Mouse (Mus musculus): Measurements from ENCODE around the gene Spata7. TPM values are rescaled to one million over a fixed set of nuclear protein-coding genes. Genes with fewer than 3 reads are reported as not detected.
A peak's percentile ranks its signal among the peaks of the same experiment; 100 is the strongest.

Spata7 gene
- polyA plus RNA-seq (2015; fragmentation: Nextera tagmentation; extraction: Ambion mirVana), result 32.0 and 34.4 TPM in 2 replicates

DNA sequence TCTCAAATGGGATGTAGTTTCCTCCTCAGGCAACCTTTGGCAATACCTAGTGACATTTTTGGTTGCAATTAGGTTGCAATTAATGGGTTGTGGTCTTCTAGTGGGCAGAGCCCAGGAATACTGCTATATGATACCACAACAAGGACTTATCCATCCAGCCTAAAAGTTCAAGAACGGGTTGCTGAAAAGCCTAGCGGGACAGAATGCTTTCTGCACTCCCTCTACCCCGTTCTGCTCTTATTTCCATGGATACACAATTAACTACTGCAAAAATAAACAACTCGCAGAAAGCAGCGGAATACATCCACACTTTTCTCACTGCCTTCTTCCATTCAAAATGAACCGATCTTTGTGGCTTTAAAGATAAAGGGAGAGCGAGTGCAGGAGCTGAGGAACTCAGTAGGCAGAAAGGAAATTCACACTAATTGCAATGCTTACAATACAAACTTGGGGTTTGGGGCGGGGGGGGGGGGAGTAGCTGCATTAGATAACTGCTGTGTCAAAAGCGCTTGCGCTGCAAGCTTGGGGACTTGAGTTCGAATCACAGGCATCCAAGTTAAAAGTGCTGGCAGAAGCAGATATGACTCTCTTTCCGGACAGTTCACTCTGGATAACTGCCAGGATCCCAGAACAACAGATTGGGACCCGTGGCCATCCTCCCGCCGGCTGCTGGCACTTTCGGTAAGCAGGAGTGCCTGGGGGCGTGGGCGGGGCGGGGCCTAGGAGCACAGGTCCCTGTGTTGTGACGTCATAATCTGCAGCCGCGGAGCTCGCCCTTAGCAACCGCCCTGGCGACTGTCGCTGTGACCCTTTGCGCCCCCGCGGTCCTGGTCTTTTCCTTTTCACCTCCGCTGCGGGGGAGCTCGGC is at the start of gene Spata7:
Spata7 (plus strand) TSS at position 766 of the 868 bp plus-strand sequence.
- no peaks in the 10 kb centered on the region for H3K27me3 ChIP-seq (replicated peaks)
- H3K27ac ChIP-seq, result peak within 1 kb of the TSS; percentile 77
- 5% methylated on average over 32 of the region's 32 CpGs for WGBS
- H3K4me2 ChIP-seq, result peak within 1 kb of the TSS; percentile 61
- peaks cover 8% of the 10 kb centered on the region for H3K4me1 ChIP-seq
- H3K36me3 ChIP-seq (replicated peaks), result no peaks in the 10 kb centered on the region
- H3K9me3 ChIP-seq, result no peaks in the 10 kb centered on the region
- peak; percentile 94 for ATAC-seq (replicated peaks)
- peak within 1 kb of the TSS; percentile 74 for H3K9ac ChIP-seq
- H3K4me3 ChIP-seq, result peak within 1 kb of the TSS; percentile 86

DNA sequence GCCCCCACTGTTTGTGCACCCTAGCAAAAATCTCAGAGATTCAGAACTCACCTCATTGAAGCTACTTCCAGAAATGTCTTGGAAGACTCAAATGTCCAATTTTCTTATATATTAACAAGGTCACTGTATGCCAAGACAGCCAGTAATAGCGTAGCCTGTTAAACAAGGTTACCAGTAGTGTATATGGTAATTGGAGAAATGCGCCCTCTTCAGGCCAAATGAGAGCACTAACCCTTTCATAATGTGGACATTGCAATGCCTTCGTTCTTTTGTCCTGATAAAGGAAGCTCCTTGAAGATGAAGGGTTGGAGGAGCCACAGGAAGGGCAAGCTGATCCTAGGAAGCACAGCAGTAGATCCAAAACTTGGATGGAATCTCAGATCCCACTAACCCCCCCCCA is 42.7 kb upstream of the Spata7 start:
- no peak overlapping the region for H3K9ac ChIP-seq
- H3K9me3 ChIP-seq, result no peaks in the 10 kb centered on the region
- no peaks in the 10 kb centered on the region for H3K36me3 ChIP-seq (replicated peaks)
- H3K4me2 ChIP-seq, result no peak overlapping the region
- 37% methylated on average over 3 of the region's 3 CpGs for WGBS
- no peaks in the 10 kb centered on the region for H3K4me1 ChIP-seq
- no peak overlapping the region for H3K4me3 ChIP-seq
- H3K27me3 ChIP-seq (replicated peaks), result no peaks in the 10 kb centered on the region
- no peak overlapping the region for H3K27ac ChIP-seq
- no peak for ATAC-seq (replicated peaks)

DNA sequence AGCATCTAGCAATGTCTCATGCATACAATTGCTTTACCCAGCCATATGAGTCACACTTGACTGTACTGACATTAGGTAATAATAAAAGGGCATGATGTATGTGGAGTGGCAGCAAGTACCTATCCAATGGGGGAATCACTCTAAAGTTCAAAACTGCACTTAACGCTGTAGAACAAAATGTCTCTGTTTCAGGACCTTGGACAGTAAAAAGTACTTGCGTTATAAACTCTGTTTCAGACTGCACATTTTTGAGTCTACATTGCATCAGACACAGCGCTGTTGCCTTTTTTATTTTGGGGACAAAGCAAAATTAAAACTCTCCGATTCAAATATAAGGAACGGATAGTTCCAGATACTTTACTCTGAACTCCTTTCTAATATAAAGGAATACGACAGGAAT is 39.4 kb upstream of the Spata7 start:
- H3K27me3 ChIP-seq (replicated peaks), result no peaks in the 10 kb centered on the region
- no peak overlapping the region for H3K27ac ChIP-seq
- H3K4me2 ChIP-seq, result no peak overlapping the region
- no peak for ATAC-seq (replicated peaks)
- no peaks in the 10 kb centered on the region for H3K36me3 ChIP-seq (replicated peaks)
- no peaks in the 10 kb centered on the region for H3K4me1 ChIP-seq
- 74% methylated on average over 6 of the region's 6 CpGs for WGBS
- H3K4me3 ChIP-seq, result no peak overlapping the region
- no peaks in the 10 kb centered on the region for H3K9me3 ChIP-seq
- no peak overlapping the region for H3K9ac ChIP-seq

DNA sequence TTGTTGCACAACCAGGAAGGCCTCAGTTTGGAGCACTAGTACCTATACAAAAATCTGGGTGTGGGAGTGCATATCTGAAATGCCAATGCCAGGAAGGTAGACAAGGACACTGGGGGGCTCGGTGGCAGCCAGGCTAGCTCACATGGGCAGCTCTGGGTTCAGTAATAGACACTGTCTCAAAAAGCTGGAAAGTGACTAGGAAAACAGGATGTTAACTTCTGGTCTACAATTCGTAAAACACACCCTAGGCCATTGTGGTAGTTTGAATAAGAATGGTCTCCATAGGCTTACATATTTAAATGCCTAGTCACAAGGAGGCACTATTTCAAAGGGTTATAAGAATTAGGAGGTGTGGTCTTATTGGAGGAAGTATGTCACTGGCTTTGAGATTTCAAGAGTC is 36.9 kb upstream of the Spata7 start:
- 94% methylated on average over 2 of the region's 2 CpGs for WGBS
- no peak overlapping the region for H3K9ac ChIP-seq
- H3K36me3 ChIP-seq (replicated peaks), result no peaks in the 10 kb centered on the region
- no peaks in the 10 kb centered on the region for H3K9me3 ChIP-seq
- H3K4me1 ChIP-seq, result no peaks in the 10 kb centered on the region
- H3K4me3 ChIP-seq, result no peak overlapping the region
- H3K27ac ChIP-seq, result no peak overlapping the region
- ATAC-seq (replicated peaks), result no peak
- H3K4me2 ChIP-seq, result no peak overlapping the region
- no peaks in the 10 kb centered on the region for H3K27me3 ChIP-seq (replicated peaks)

DNA sequence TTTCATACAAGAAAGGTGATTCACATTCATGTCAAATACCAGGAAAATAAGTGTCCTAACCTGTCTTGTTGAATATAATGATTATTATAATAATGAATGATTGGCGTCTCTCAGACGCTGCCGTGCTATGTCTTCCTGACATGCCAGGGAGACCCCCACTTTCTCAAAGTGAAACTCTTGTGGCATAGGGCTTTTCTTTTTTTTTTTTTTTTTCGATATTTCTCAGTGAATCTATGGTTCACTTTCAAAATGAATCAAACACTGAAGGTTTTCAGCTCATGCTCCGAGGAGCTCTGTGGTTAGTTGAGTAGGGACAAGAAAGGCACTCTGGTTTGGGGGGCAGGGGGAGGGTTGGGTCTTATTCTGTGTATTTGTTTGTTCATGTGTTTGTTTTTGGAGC is 27.1 kb upstream of the Spata7 start:
- H3K36me3 ChIP-seq (replicated peaks), result no peaks in the 10 kb centered on the region
- H3K4me2 ChIP-seq, result no peak overlapping the region
- no peak for ATAC-seq (replicated peaks)
- H3K9ac ChIP-seq, result no peak overlapping the region
- peaks cover 3% of the 10 kb centered on the region; the same call in 1 of the 2 replicates for H3K9me3 ChIP-seq
- WGBS, result 92% methylated on average over 5 of the region's 5 CpGs
- H3K27me3 ChIP-seq (replicated peaks), result no peaks in the 10 kb centered on the region
- H3K4me3 ChIP-seq, result no peak overlapping the region
- no peak overlapping the region for H3K27ac ChIP-seq
- peaks cover 6% of the 10 kb centered on the region for H3K4me1 ChIP-seq

DNA sequence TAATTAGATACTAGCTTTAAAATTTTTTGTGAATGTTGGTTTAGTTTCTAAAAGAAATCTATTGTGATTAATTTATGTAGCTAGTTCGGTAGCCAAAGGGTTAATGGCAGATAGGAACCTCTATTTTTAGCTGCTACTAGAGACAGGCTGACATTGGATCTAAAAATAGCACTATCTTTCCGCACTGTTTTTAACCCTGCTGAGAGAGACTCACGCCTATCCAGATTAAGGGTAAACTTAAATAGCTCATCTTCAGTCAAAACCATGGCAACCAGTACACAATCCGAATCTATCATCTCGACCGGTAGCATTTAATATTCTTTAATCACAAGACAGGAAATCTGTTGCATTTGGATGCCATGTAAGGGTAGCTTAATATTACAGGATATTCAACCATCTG is 25.8 kb upstream of the Spata7 start:
- Histone ChIP-seq H3K4me3 (no peak overlapping the region), H3K4me1 (peaks cover 6% of the 10 kb centered on the region), H3K36me3 (replicated peaks) (no peaks in the 10 kb centered on the region), H3K4me2 (no peak overlapping the region), H3K27me3 (replicated peaks) (no peaks in the 10 kb centered on the region), H3K27ac (no peak overlapping the region), H3K9ac (no peak overlapping the region), H3K9me3 (peaks cover 3% of the 10 kb centered on the region; the same call in 1 of the 2 replicates)
- no peak; the same call in 1 of the 2 replicates for ATAC-seq (replicated peaks)
- WGBS, result 34% methylated on average over 6 of the region's 6 CpGs

DNA sequence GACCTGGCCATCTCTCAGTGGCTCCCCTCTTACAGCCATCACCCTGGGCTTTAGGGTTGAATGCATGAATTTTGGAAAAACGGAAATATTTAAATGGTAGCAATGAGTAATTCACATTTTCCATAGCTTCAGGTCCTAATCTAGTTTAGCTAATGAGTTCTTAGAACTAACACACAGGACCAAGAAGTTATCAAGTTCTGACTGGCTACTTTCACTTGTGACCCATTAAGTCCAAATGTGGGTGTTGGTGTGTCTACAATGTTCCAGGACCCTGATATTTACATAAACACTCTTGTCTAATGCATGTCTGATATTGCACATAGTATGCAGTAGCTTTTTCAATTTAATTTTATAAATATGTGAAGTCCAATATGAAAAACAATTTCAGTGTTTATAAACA is 22.7 kb upstream of the Spata7 start:
- Histone ChIP-seq H3K4me1 (peaks cover 6% of the 10 kb centered on the region), H3K27ac (no peak overlapping the region), H3K9ac (no peak overlapping the region), H3K4me3 (no peak overlapping the region), H3K4me2 (no peak overlapping the region), H3K27me3 (replicated peaks) (no peaks in the 10 kb centered on the region), H3K9me3 (no peaks in the 10 kb centered on the region), H3K36me3 (replicated peaks) (no peaks in the 10 kb centered on the region)
- WGBS, result 87% methylated on average over 1 of the region's 1 CpGs
- ATAC-seq (replicated peaks), result no peak

DNA sequence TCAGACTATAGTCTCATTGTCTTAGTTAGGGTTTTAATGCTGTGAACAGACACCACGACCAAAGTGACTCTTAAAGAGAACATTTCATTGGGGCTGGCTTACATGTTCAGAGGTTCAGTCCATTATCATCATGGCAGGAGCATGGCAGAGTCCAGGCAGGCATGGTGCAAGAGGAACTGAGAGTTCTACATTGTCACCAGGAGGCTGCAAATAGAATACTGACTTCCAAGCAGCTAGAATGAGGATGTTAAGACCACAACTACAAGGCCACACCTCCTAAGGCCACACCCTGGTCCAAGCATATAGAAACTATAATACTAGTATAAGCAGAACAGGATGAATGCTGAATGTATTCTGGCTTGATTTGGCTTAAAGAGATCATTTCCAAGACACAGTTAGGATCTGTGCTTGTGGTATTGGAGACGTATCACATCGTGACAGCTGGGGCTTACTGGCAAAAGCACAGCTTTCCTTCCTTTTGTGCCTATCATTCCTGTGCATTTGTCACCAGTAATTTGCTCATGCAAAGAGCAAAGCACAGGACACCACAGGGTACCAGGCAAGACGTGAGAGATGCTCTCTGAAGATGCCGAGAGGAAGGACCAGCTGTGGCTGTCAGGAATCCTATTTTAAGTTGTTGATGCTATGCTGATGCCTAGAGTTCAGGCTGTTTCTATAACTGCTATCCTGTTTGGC is 21.2 kb upstream of the Spata7 start:
- ATAC-seq (replicated peaks), result no peak
- H3K4me1 ChIP-seq, result peaks cover 3% of the 10 kb centered on the region
- no peaks in the 10 kb centered on the region for H3K9me3 ChIP-seq
- H3K4me2 ChIP-seq, result no peak overlapping the region
- H3K36me3 ChIP-seq (replicated peaks), result no peaks in the 10 kb centered on the region
- no peak overlapping the region for H3K4me3 ChIP-seq
- no peak overlapping the region for H3K9ac ChIP-seq
- no peak overlapping the region for H3K27ac ChIP-seq
- H3K27me3 ChIP-seq (replicated peaks), result no peaks in the 10 kb centered on the region
- 71% methylated on average over 5 of the region's 5 CpGs for WGBS

DNA sequence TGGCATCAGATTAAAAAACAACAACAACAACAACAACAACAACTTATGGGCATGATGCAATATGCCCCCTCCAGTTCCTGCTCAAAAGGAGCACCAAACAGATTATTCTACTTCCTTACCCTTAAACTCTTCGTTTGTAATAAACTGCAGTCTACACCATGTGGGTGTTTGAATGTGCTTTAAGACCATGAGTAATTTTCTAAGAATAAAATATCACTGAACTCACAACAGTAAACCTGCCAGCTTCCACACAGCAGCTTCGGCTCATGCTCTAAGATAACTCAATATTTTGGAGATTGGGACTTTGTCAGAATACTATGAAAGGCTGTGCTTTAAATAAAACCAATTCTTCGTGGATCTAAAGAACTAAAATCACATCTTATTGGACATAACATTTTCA is 17.6 kb upstream of the Spata7 start:
- Histone ChIP-seq H3K9ac (no peak overlapping the region), H3K9me3 (no peaks in the 10 kb centered on the region), H3K27ac (no peak overlapping the region), H3K4me1 (peaks cover 3% of the 10 kb centered on the region; the same call in 1 of the 2 replicates), H3K4me3 (no peak overlapping the region), H3K36me3 (replicated peaks) (no peaks in the 10 kb centered on the region), H3K27me3 (replicated peaks) (no peaks in the 10 kb centered on the region), H3K4me2 (no peak overlapping the region)
- ATAC-seq (replicated peaks), result no peak
- 81% methylated on average over 3 of the region's 3 CpGs for WGBS

DNA sequence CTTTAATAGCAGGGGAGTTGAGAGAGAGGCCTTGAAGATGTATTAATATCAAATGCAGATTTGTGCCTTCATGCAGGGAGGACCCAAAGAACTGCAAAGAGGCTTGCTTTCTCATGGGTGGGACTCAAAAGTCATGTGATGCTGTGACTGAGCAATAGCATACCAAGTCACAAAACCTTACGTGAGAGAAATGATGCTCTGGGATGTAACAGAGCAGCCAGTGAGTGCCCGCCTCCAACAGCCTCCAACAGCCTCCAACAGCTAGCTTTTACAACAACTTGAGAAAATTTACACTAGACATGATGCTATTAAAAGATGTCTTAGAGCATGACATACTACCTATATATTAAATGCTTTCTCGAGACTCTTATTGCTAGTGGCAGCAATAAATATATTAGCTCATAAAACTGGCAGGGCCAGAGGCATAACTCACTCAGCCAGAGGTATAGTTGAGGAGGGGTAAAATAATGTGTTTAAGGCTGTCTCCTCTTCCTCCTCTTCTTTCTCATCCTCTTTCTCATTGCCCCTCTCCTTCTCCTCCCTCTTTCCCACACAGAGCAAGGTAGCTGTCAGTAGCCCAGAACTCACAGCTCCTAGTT is 12.9 kb upstream of the Spata7 start:
- Histone ChIP-seq H3K27ac (no peak overlapping the region), H3K4me2 (no peak overlapping the region), H3K36me3 (replicated peaks) (no peaks in the 10 kb centered on the region), H3K9ac (no peak overlapping the region), H3K4me1 (peaks cover 7% of the 10 kb centered on the region; the same call in 1 of the 2 replicates), H3K9me3 (no peaks in the 10 kb centered on the region), H3K4me3 (no peak overlapping the region), H3K27me3 (replicated peaks) (no peaks in the 10 kb centered on the region)
- WGBS, result 66% methylated on average over 3 of the region's 3 CpGs
- no peak for ATAC-seq (replicated peaks)

DNA sequence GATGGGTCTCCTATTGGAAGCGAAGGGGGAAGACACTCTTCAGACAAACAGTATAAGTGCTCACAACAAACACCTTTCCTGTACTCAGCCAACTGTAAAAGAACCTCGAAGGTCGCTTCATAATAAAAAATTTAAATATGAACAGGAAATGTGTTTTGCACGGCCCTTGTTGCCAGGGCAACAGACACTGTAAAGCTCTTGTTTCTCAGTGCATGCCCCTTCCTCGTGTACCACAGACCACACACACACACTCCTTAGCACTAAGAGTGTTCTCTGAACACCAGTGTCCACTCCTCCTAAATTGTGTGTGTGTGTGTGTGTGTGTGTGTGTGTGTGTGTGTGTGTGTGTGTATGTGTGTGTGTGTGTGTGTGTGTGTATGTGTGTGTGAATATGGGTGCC is 12.2 kb upstream of the Spata7 start:
- H3K4me2 ChIP-seq, result no peak overlapping the region
- no peak overlapping the region for H3K4me3 ChIP-seq
- H3K36me3 ChIP-seq (replicated peaks), result no peaks in the 10 kb centered on the region
- H3K9me3 ChIP-seq, result no peaks in the 10 kb centered on the region
- WGBS, result 37% methylated on average over 5 of the region's 5 CpGs
- peak; percentile 60; the same call in 1 of the 2 replicates for ATAC-seq (replicated peaks)
- H3K27ac ChIP-seq, result no peak overlapping the region
- H3K27me3 ChIP-seq (replicated peaks), result no peaks in the 10 kb centered on the region
- H3K9ac ChIP-seq, result no peak overlapping the region
- H3K4me1 ChIP-seq, result peaks cover 7% of the 10 kb centered on the region; the same call in 1 of the 2 replicates

DNA sequence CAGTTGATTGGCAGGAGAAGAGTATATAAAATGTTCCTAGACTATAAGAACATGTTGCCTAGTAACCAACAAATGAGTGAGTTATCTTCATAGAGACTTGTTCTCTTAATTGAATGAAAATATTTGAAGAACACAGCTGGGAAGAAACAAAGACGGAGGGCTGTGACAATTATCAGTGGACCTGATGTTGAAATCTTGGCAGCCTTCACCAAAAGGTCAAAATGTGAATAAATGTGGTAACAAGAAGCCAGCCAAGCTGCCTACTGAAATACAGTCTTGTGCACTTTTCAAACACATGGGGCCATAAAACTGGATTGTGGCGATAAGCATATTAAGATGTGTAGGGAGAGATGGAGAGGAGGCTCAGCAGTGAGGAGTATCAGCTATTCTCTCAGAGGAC is 8.5 kb upstream of the Spata7 start:
- no peak for ATAC-seq (replicated peaks)
- WGBS, result 64% methylated on average over 2 of the region's 2 CpGs
- no peaks in the 10 kb centered on the region for H3K36me3 ChIP-seq (replicated peaks)
- no peaks in the 10 kb centered on the region for H3K9me3 ChIP-seq
- peaks cover 7% of the 10 kb centered on the region; the same call in 1 of the 2 replicates for H3K4me1 ChIP-seq
- no peak overlapping the region for H3K27ac ChIP-seq
- H3K27me3 ChIP-seq (replicated peaks), result no peaks in the 10 kb centered on the region
- H3K4me2 ChIP-seq, result no peak overlapping the region
- no peak overlapping the region for H3K9ac ChIP-seq
- no peak overlapping the region for H3K4me3 ChIP-seq
